In genomic region chr17:30378221-30379010, GRCm38 (mm10) we compare ENCODE assay signal across 15 mouse cellular contexts.
DNase-seq lines count a peak whose midpoint lies in the region; ATAC-seq and TF ChIP-seq lines count a peak whose summit lies in the region.
"Had no signal": no experiment of that assay in that cellular context is flagged by ENCODE, and none has a peak within 500 bp of the region (broad histone marks: within the 10 kb centered on the region; RNA-seq: fewer than 3 reads in every experiment).

No protein-coding gene starts in this region.

- H3K9ac ChIP-seq in neural tube, embryonic 11.5 days (ENCODE audit: low read length): no peak overlapping the region
- no peak overlapping the region for H3K9ac ChIP-seq in forebrain, embryonic 12.5 days
- H3K9ac ChIP-seq in hindbrain, postnatal 0 days (replicated peaks; ENCODE audit: low read length): 0 out of 2 replicates have a peak overlapping the region, but pooled peaks have one; percentile 21
- H3K9ac ChIP-seq in heart, adult 2 months (ENCODE audit: low read depth, low read length): no peak overlapping the region
- H3K9ac ChIP-seq: embryonic facial prominence, embryonic 13.5 days had no signal

- no peak for DNase-seq in neural tube, embryonic 11.5 days (ENCODE audit: low spot score)
- DNase-seq in neural tube, embryonic 10.5 days (ENCODE audit: extremely low spot score, low spot score): no peak
- peak; percentile 25 for DNase-seq in hindbrain, postnatal 0 days (ENCODE audit: low spot score)
- peak; percentile 81 for DNase-seq in retina, postnatal 1 day
- DNase-seq in heart, adult 2 months: no peak
- DNase-seq in layer of hippocampus, postnatal 25 days (ENCODE audit: extremely low spot score in 1 of 2, low spot score in 1 of 2): no peak
- DNase-seq: adrenal gland, postnatal 14 days; cerebellum, adult 11-12 months; left cerebral cortex, postnatal 4 days had no signal

- no peak overlapping the region for H3K4me2 ChIP-seq in neural tube, embryonic 11.5 days (ENCODE audit: low read depth)
- peak overlapping the region; percentile 11; the same call in 1 of the 2 replicates for H3K4me2 ChIP-seq in forebrain, embryonic 12.5 days
- H3K4me2 ChIP-seq in hindbrain, postnatal 0 days (ENCODE audit: low read depth, low read length): no peak overlapping the region
- H3K4me2 ChIP-seq: embryonic facial prominence, embryonic 13.5 days; heart, embryonic 11.5 days had no signal

- peak overlapping the region; percentile 15; the same call in 1 of the 2 replicates for H3K27ac ChIP-seq in neural tube, embryonic 11.5 days (ENCODE audit: low read depth, low read length)
- peak overlapping the region; percentile 76 for H3K27ac ChIP-seq in forebrain, embryonic 12.5 days
- peak overlapping the region; percentile 45 for H3K27ac ChIP-seq in hindbrain, postnatal 0 days
- no peak overlapping the region for H3K27ac ChIP-seq in heart, adult 2 months
- H3K27ac ChIP-seq: embryonic facial prominence, embryonic 13.5 days had no signal

- TF ChIP-seq POLR2A in heart, adult 2 months (IDR thresholded peaks at IDR 0.05; ENCODE audit: insufficient read depth, low read depth, low read length): no peak

- no peaks in the 10 kb centered on the region for H3K27me3 ChIP-seq in neural tube, embryonic 11.5 days (ENCODE audit: control insufficient read depth, insufficient read depth, low read length)
- H3K27me3 ChIP-seq in forebrain, embryonic 12.5 days: 0 out of 2 replicates have a peak, but pooled peaks cover 13% of the 10 kb centered on the region
- no peaks in the 10 kb centered on the region for H3K27me3 ChIP-seq in hindbrain, postnatal 0 days (ENCODE audit: insufficient read depth, low read length)
- H3K27me3 ChIP-seq in heart, adult 2 months (ENCODE audit: control insufficient read depth, insufficient read depth, low read length): no peaks in the 10 kb centered on the region
- H3K27me3 ChIP-seq: embryonic facial prominence, embryonic 13.5 days; Patski had no signal

- no peak for ATAC-seq in neural tube, embryonic 11.5 days (ENCODE audit: insufficient read depth, low FRiP score, low TSS enrichment)
- ATAC-seq in forebrain, embryonic 12.5 days (ENCODE audit: low FRiP score): peak; percentile 57; the same call in 1 of the 2 replicates
- no peak for ATAC-seq in hindbrain, postnatal 0 days
- no peak for ATAC-seq in inflammation-experienced regulatory T-cells, adult 6 months
- ATAC-seq: lung, postnatal 0 days; Patski had no signal

- no peak overlapping the region for H3K4me3 ChIP-seq in neural tube, embryonic 11.5 days (ENCODE audit: low read depth, low read length)
- H3K4me3 ChIP-seq in forebrain, embryonic 12.5 days (replicated peaks): no peak overlapping the region
- H3K4me3 ChIP-seq in hindbrain, postnatal 0 days (ENCODE audit: low read length): no peak overlapping the region
- no peak overlapping the region for H3K4me3 ChIP-seq in heart, adult 2 months
- H3K4me3 ChIP-seq: embryonic facial prominence, embryonic 13.5 days had no signal

- no peak for TF ChIP-seq EP300 in heart, adult 2 months (IDR thresholded peaks at IDR 0.05; ENCODE audit: insufficient read depth, low read depth, low read length)

- intact Hi-C loops in heart, adult 2 months (cut with DNase I): no loop called here

- H3K9me3 ChIP-seq in neural tube, embryonic 11.5 days (ENCODE audit: control insufficient read depth, low read length): no peaks in the 10 kb centered on the region
- H3K9me3 ChIP-seq in forebrain, embryonic 12.5 days: no peaks in the 10 kb centered on the region
- no peaks in the 10 kb centered on the region for H3K9me3 ChIP-seq in hindbrain, postnatal 0 days (ENCODE audit: low read length)
- H3K9me3 ChIP-seq: embryonic facial prominence, embryonic 13.5 days had no signal

- peaks cover 13% of the 10 kb centered on the region; the same call in 1 of the 2 replicates for H3K4me1 ChIP-seq in neural tube, embryonic 11.5 days (ENCODE audit: control insufficient read depth, insufficient read depth, low read length)
- peaks cover 35% of the 10 kb centered on the region for H3K4me1 ChIP-seq in forebrain, embryonic 12.5 days
- H3K4me1 ChIP-seq in hindbrain, postnatal 0 days (ENCODE audit: insufficient read depth, low read length): peaks cover 14% of the 10 kb centered on the region; the same call in 1 of the 2 replicates
- no peaks in the 10 kb centered on the region for H3K4me1 ChIP-seq in heart, adult 2 months (ENCODE audit: control insufficient read depth, insufficient read depth, low read length)

- 32% methylated on average over 5 of the region's 5 CpGs for WGBS in neural tube, embryonic 11.5 days
- 6% methylated on average over 5 of the region's 5 CpGs for WGBS in forebrain, embryonic 12.5 days
- 13% methylated on average over 5 of the region's 5 CpGs for WGBS in hindbrain, postnatal 0 days
- WGBS in heart, adult 2 months: 81% methylated on average over 5 of the region's 5 CpGs

- H3K36me3 ChIP-seq in neural tube, embryonic 11.5 days (ENCODE audit: control insufficient read depth, insufficient read depth, low read length): no peaks in the 10 kb centered on the region
- no peaks in the 10 kb centered on the region for H3K36me3 ChIP-seq in forebrain, embryonic 12.5 days (replicated peaks)
- no peaks in the 10 kb centered on the region for H3K36me3 ChIP-seq in hindbrain, postnatal 0 days (ENCODE audit: insufficient read depth, low read length)
- no peaks in the 10 kb centered on the region for H3K36me3 ChIP-seq in heart, adult 2 months (ENCODE audit: control insufficient read depth, insufficient read depth, low read length)
- H3K36me3 ChIP-seq: embryonic facial prominence, embryonic 13.5 days had no signal

- no peak for TF ChIP-seq CTCF in hindbrain, postnatal 0 days (IDR thresholded peaks at IDR 0.05; ENCODE audit: low read depth)
- no peak for TF ChIP-seq CTCF in heart, adult 2 months (IDR thresholded peaks at IDR 0.05)

- H3K79me2 ChIP-seq in heart, adult 2 months (replicated peaks; ENCODE audit: control insufficient read depth, insufficient read depth, low read length): no peaks in the 10 kb centered on the region

Comparison
In these comparisons a context has a peak if more than half of its experiments do, and no peak if none do; other contexts are left out.
1. DNase-seq: peak in hindbrain, postnatal 0 days (single experiment) and retina, postnatal 1 day (single experiment); none in neural tube, embryonic 11.5 days (single experiment), neural tube, embryonic 10.5 days (single experiment), heart, adult 2 months (0 of 2) and layer of hippocampus, postnatal 25 days (0 of 2).